Mouse (Mus musculus) erythroblast, embryonic 14.5 days (primary cell): Measurements from ENCODE around the gene Ryr1.

ENCODE experiments used
- GATA1 ChIP-seq: IDR thresholded peaks from 2 replicates; pipeline ENCODE4 v1.6.1; 2012; ENCODE audit warnings: low read length, inconsistent platforms, mixed read lengths
- TAL1 ChIP-seq: IDR thresholded peaks from 3 replicates; pipeline ENCODE4 v1.6.1; 2012; ENCODE audit warnings: low read length, inconsistent platforms, mixed read lengths

DNA sequence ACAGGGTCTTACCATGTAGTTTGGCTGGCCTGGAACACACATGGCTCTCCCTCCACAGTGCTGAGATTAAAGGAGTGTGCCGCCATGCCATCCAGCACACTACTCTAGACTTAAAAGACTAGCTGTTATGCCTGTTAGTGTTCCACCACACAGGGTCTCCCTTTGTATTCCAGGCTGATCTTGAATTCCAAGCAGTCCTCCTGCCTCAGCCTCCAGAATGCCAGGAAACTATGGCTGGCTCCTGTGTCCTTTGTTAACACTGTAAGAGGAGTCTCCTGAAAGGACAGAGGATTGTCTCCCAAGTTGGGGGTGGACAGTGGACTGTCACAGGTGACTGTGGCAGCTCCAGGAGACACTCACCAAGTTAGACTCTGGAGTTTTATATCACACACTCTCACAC is 155.7 kb downstream of the Ryr1 start:
- TF ChIP-seq GATA1 (no peak), TAL1 (no peak)
